Mouse (Mus musculus): Measurements from ENCODE around the gene Irf9.

Gene Irf9

GRCm38 (mm10) chr14:55579511-55580496 lies 23.6 kb upstream of the Irf9 start:
- in situ Hi-C loops (cut with MboI, MseI) = no loop called here

GRCm38 (mm10) chr14:55580731-55581130 lies 22.6 kb upstream of the Irf9 start:
- in situ Hi-C loops (cut with MboI, MseI) = no loop called here

GRCm38 (mm10) chr14:55581981-55582681 lies 21.2 kb upstream of the Irf9 start:
- in situ Hi-C loops (cut with MboI, MseI) = no loop called here

- in situ Hi-C loops (cut with MboI, MseI) = no loop called here
Observed at GRCm38 (mm10) chr14:55584303-55584701, 19.1 kb upstream of the Irf9 start.

- in situ Hi-C loops (cut with MboI, MseI) = no loop called here
Observed at GRCm38 (mm10) chr14:55584702-55585565, 18.4 kb upstream of the Irf9 start, which contains the start of gene Emc9. Emc9 (minus strand) TSS chr14:55585302.

- in situ Hi-C loops (cut with MboI, MseI) = no loop called here
Observed at GRCm38 (mm10) chr14:55585566-55585960, 17.8 kb upstream of the Irf9 start.

- in situ Hi-C loops (cut with MboI, MseI) = no loop called here
Observed at GRCm38 (mm10) chr14:55586149-55586548, 17.2 kb upstream of the Irf9 start.

- in situ Hi-C loops (cut with MboI, MseI) = no loop called here
Observed at GRCm38 (mm10) chr14:55589271-55589670, 14.1 kb upstream of the Irf9 start.

GRCm38 (mm10) chr14:55589771-55590448 lies 13.5 kb upstream of the Irf9 start:
- in situ Hi-C loops (cut with MboI, MseI) = no loop called here

GRCm38 (mm10) chr14:55590748-55591330 lies 12.5 kb upstream of the Irf9 start, which contains the start of gene Psme2:
Psme2 (minus strand) TSS chr14:55591113.
- in situ Hi-C loops (cut with MboI, MseI) = no loop called here

- in situ Hi-C loops (cut with MboI, MseI) = no loop called here
Observed at GRCm38 (mm10) chr14:55591331-55591891, 12.0 kb upstream of the Irf9 start, which contains the start of gene Rnf31. Rnf31 (plus strand) TSS chr14:55591708.

- in situ Hi-C loops (cut with MboI, MseI) = no loop called here
Observed at GRCm38 (mm10) chr14:55592226-55592625, 11.1 kb upstream of the Irf9 start.

- in situ Hi-C loops (cut with MboI, MseI) = no loop called here
Observed at GRCm38 (mm10) chr14:55596036-55596690, 7.2 kb upstream of the Irf9 start.

GRCm38 (mm10) chr14:55598521-55599390 lies 4.6 kb upstream of the Irf9 start:
- in situ Hi-C loops (cut with MboI, MseI) = no loop called here

GRCm38 (mm10) chr14:55603633-55604576 lies 534 bp downstream of the Irf9 start:
- in situ Hi-C loops (cut with MboI, MseI) = loop anchor here (5.0 kb wide), 1 partner anchor 33 kb away; the partner anchor contains the start of genes Gm49378 and Ipo4

- in situ Hi-C loops (cut with MboI, MseI) = loop anchor here (5.0 kb wide), 1 partner anchor 32 kb away; the partner anchor contains the start of genes Gm49378 and Ipo4
Observed at GRCm38 (mm10) chr14:55604823-55605222, 1.5 kb downstream of the Irf9 start.

- in situ Hi-C loops (cut with MboI, MseI) = no loop called here
Observed at GRCm38 (mm10) chr14:55605743-55606459, 2.5 kb downstream of the Irf9 start.
